Mouse (Mus musculus): ENCODE results near the gene Sorl1.

Gene Sorl1

DNA sequence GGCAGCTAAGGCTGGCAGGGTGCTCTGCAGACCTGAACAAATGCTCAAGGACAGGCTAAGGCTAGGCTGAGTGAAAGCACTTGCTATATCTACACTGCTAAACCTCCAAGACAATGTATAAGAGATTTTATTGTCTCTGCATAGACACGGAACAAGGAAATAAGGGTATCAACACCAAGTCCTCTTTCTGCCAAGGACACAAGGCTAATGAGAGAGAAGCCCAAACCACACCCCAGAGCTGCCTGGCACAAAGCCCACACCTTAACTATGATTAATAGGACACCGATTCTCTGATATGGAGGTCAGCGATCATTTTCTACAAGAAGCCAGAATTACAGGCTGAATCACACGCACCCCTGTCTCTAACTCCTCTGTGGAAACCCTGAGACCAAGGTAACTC is 120.0 kb downstream of the Sorl1 start:
- no peak for DNase-seq (ENCODE audit: low spot score in 2 of 2)

DNA sequence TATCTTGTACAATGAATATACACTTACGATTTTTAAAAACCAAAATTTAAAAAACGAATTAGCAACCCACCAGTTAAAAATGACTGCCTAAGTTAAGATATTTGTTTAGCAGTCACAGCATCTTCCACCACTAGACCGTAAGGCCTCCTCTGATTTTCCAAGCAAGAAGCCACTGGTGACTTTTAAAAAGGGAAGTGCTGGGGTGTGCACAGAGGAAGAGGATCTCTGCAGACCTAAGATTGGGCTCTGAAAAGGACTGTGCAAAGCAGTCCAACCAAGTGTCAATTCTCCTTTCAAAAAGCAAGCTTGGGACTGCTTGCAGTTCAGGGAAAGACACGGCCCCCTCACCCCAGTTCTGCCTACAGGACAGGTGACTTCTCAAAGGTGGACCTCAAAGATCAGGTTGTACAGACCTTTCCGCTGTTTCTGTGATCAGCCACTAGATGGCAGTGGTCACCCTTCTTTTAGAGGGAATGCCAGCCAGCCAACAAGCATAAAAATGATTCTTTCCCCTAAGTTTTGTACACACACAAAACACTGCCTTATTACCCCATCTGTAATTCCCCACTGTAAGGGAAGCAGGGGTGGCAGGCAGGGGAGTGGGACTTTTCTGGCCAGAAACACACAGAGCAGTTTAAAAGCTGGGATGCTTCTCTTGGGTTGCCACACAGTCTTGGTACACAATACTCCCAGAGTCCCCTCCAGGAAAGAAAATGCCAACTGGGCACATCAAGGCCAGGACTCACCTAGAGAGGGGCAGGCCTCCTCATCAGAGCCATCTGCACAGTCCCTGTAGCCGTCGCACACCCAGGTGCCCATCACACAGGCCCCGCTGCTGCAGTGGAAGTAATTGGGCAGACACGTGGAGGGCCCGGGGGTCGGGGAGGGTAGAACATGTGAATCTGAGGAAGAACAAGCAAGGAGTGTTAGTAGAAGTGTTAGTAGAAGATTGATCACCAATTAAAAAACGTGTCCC is 124.3 kb downstream of the Sorl1 start:
- no peak for DNase-seq (ENCODE audit: low spot score in 2 of 2)

DNA sequence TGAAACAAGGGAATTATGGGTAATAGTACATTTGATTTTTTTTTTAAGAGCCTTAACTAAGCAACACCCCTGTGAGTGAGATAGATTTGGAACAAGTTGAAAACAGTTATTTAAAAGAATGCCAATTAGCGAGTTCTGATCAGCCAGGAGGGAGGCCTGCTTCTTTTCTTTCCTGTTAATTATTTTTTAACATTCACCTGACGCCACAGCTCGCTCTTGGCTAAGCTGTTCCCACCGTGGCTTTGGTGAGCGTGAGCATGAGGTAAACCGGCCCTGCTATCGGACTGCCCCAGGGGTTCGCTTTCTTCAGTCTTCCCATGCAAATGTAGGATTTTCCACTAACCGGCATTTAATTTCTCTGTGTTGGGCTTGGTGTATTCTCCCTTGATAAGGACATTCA is 128.8 kb downstream of the Sorl1 start:
- DNase-seq (ENCODE audit: low spot score in 2 of 2): no peak

DNA sequence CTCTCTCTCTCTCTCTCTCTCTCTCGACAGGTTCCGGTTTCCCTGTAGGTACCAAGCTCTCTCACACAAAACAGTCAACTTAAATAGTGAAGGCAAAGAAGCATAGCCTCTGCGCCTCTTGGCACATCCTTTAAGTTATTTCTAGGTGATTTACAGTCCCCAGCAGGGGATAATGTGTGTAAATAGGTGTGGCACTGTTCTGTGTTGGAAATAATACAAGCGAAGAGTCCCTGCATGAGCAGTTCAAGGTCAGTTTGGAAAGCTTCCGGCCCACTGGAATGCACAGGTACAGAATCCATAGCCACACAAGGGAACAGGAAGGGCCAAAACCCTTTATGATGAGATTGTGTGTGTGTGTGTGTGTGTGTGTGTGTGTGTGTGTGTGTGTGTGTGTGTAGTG is 130.3 kb downstream of the Sorl1 start:
- no peak for DNase-seq (ENCODE audit: low spot score in 2 of 2)

DNA sequence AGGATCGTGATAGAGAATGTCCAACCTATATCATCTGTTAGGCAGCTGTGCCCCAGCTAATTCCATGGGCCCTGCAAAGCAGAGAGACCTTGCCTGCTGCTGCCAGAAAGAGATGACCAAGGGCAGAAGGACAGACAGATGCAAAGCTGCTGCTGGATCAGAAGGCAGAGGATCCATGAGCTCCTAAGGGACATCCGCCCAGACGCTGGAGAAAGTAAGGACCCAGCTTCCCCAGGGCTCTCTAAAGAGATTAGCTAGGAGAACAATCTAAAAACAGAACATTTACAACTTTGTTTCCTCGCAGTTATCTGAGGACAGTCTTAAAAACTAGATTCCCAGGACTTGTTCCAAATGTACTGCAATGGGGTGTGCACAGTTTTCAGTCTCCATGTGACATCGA is 131.3 kb downstream of the Sorl1 start:
- no peak for DNase-seq (ENCODE audit: low spot score in 2 of 2)

DNA sequence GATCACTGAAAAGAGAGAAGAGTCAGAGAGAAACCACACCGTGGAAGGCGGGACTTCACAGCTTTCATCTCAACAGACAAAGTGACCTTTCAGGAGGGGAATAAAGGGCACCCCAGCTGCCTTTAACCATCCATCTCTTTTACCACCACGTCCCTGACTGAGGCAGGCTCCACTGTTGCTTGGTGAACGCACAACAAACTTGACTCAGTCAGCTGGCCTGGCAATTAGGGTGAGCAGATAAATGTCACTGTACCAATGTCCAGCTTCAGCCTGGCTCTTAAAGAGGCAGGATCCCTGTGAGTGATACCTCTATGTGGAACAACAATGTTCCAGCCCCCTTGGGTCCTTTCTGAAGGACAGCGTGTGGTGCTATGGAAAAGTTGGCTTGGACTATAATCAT is 138.5 kb downstream of the Sorl1 start:
- DNase-seq (ENCODE audit: low spot score in 2 of 2): no peak

DNA sequence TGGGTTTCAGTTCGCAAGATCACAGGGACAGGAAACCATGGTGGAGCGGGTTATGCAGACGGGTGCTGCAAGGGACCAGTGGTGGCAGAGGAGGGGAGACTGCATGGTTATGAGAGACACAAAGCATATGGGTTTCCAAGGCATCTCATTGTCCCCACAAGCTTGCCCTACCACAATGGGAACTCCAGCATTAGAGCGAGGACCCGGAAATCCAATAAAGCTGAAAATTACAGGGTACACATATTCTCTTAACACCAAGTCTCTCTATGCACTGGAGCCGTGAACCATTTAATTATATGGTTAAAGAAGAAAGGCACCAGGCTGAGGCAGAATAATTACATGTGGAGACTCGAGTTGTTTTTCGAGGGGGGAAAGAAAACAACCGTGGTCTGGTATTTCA is 139.0 kb downstream of the Sorl1 start:
- DNase-seq (ENCODE audit: low spot score in 2 of 2): no peak

DNA sequence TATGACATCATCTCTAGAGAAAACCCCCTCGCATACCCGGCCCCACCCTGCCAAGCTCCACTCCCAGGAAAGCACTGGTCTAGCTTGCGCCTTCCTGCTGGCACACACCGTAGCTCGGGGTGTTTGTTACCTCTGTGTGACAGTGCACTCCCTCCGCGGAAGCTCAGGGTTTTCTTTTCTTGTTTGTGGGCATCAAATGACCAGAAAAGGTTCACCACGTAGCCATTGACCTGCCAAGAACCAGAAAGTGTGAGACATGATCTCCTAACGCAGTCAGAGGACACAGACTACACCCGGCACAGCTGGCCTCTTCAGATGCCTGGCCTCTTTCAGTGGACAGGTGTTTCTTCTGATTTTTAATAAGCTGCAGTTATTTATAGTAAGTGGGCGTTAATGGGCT is 139.8 kb downstream of the Sorl1 start:
- no peak for DNase-seq (ENCODE audit: low spot score in 2 of 2)

DNA sequence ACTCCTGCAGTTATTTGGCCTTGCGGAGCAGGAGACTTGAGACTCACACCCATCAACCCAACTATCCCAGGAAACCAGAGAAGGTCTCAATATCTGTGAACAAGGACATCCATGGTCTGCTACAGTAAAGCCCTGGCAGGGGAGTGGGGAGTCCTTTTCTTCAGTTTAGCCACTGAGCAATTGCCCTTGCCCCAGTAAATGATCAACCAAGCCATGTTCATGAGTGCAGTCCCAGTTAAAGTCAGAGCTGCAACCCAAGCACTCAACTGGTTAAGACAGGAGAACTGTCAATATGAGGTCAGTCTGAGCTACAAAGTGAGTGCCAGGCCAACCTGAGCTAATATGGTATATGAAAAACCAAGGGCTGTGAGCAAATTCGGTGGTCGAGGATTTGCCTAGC is 140.8 kb downstream of the Sorl1 start:
- DNase-seq (ENCODE audit: low spot score in 2 of 2): no peak

DNA sequence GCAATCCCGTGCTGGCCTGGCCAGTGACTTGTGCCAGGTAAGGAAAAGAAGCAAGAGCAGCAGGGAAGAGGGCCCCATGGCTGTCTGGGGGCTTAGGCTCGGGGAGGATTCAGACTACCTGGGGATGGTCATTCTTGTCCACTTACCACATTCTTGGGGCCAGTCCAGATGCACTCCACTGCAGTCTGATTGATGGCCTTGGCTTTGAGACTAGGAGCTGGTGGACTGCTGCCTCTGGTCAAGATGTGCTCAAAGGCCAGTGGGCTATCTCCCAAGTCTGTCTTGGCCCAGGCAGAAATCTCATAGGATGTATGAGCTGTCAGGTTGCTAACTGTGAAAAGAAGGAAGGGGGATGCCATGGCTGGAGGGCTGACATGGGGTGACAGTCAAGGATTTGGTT is 141.3 kb downstream of the Sorl1 start:
- DNase-seq (ENCODE audit: low spot score in 2 of 2): no peak

DNA sequence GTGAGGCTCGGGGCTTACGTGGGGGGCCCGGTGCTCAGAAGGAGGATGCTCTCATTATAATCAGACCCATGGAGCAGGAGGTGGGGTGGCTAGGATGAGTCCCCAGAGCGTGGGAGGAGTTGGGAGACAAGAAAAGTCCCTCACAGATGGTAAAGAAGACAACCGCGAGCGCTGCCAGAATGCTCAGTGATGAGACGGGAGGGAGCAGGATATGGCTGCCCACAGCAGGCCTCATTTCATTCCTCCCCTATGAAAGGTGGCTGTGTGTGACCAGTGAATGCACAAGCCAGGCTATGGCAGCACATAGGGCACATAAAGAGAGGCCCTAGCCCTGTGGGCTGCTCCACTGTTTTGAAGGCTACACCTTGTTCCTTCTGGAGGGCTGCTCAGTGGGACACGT is 142.1 kb downstream of the Sorl1 start:
- peak; percentile 27 to 31 for DNase-seq (ENCODE audit: low spot score in 2 of 2)

DNA sequence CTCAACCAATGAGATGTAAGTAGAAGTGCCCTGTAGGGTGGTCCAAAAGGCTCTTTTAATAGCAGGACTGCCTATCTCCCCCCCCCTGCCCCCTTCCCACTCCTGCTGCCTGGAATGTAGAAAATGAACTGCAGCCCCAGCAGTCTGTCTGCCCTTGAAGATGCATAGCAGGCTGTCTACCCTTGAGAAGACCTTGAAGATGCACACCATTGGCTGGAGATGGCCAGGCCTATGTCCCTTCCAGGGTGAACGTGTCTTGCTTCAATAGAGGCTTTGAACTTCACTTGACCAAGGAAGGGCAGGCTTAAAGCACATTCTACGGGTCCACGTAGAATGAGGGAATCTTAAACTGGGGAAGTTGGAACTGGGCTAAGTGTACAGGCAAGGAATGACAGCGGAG is 142.8 kb downstream of the Sorl1 start:
- no peak for DNase-seq (ENCODE audit: low spot score in 2 of 2)

DNA sequence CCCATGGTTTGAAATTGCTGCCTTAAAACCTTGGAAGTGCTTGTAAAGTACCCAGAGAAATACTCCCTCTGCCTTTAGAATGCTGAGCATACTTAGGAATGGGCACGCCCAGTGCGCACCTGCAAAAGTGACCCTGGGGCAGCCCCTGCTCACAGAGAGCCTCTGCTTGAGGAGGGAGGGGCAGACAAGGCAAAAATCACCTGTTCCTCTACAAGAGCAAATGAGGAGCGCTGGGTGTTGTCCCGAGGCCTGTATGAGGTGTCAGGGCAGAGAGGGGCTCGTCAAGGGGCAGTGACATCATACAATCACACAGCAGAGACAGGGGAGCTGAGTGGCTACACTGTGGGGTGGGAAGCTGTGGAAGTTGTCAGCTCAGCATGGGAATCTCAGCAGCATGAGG is 143.3 kb downstream of the Sorl1 start:
- no peak for DNase-seq (ENCODE audit: low spot score in 2 of 2)

DNA sequence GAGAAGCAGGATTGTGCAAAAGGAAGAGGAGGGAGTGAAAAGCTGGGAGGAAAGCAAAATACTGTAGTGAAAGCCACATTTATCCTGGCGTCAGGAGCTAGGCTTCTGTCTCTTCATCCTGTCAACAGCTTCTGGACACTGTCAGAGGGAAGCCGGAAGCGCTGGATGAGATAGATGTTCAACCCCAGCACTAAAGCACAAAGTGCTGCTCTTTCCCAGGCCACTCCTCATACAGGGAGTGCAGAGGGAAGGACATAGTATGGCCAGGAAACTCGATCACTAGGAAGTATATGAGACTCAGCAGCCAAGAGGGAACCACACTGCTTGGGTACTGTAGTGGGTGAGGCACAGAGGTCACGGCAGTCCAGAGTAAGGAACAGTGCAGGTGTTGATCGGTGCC is 145.7 kb downstream of the Sorl1 start:
- DNase-seq (ENCODE audit: low spot score in 2 of 2): no peak

DNA sequence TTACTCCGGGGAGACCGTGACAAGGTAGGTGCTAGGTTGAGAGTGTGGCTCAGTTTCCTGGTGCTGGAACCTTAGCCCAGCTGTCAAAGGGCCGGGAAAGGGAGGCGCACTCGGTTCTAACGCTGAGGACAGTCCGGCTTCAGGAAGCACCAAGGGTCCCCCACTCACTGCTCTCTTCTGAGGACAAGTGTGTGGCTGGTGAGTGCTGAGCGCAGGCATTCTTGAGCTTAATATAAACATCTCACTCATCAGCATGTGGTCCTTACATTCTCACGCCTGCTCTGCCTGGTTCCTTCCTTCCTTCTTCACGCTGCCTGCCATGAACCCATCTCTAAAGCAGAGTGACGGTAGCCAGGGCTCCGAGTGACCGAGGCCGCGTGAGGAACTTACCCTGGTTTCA is 148.1 kb downstream of the Sorl1 start:
- DNase-seq (ENCODE audit: low spot score in 2 of 2): no peak

DNA sequence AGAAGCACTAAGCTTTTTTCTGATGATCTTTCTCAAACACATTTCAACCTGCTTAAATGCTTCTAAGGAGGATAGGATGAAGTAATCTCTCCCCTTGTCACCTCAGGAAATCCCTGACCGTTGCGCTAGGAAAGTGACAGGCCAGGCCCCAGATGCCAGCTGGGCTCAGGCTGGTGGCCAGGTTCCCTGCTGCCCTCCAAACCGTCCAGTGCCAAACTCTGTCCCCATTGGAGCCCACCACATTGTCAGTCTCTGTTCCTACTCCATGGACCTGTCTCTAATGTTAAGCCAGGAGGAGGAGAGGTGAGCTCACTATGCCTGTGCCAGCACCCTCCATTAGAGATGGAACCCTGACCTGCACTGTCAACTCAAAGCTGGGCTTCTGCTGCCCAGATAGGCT is 149.4 kb downstream of the Sorl1 start:
- no peak for DNase-seq (ENCODE audit: low spot score in 2 of 2)

DNA sequence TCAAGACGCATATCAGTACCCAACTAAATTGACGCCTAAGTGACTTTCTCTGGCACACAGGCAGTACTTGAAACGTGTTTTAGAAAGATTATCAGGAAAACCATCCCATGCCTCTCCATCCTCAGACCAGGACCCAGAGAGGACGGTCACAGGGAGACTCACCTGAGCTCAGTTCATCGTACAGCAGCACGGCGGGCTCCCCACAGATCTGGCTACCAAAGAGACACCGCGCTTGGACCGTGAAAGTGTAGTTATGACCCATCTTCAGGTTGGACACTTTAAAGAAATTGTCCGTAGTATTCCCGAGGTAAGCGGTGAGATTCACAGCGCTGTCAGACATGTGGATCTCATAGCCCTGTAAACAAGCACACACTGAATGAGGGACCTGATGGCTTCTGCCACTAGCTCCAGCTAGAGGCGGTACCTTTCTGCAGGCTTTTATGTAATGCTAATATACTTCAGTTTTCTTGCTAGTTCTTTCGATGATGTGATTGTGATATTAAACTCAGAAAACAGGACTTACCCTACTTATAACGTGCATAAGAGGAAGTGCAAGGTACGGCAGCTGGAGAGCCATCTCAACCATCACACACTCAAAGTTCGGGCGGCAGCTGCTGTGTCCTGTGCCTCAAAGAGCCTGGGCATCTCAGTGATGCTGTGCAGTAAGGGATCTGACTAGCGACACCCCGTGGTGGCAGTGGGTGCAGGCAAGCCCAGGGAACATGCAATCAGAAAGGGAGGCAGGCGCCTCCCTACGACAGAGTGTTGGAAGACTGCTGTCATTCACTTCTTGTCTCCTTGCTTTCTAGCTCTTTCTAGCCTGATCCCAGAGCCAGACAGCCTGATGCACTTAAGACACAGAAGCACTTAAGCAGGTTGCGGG is 150.1 kb downstream of the Sorl1 start:
- DNase-seq (ENCODE audit: low spot score in 2 of 2): peak; percentile 70 to 75

DNA sequence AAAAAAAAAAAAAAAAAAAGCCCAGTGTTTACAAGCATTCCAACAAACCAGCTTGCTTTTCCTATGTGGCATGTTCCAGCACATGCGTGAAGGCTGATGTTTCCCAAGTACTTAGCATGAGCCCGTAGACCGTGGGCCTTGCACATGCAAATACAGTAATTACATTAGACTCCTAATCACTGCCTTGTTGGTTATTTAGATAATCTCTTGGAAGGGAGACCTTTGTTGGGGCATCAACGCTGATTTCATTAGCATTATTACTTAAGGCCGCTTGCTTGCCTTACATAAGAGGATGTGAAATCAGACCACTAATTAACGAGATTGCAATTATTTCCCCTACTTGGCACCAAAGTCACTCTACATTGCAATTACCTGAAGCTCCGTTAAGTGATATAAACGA is 154.1 kb downstream of the Sorl1 start:
- no peak for DNase-seq (ENCODE audit: low spot score in 2 of 2)

DNA sequence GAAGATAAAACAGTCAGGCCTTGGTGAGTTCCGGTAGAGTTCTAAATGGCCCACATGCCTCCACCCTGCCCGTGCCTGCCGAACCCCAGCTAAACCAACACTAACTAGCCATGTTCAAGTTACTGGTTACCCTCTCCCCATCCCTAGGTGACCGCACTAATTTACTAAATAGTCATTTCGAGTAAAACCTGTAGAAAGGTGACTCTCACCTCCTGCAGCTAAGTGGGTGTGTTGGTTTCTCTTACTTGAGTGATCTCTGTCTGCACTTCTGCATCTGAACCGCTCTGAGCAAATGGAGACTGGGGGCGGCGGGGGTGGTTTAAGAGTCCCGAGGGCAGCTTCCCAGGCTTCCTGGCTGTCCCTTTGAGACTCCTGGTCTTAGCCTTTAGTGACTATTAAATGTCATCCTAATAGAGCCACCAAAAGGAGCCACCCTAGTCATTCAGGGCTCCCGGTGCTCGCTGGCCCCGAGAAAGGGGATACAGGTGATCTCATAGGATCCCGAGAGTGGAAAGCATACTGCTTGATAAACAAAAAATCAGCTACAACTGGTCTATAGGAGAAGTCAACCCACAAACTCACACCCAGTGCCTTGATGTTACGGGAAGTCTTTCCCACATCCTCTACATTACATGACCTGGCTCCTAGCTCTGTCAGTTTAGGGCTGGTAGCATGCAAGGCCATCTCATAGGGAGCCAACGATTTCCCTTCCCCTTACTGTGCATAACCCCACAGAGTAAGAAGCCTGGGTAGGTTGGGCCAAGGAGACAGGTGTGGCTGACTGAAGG is 155.2 kb downstream of the Sorl1 start:
- no peak for DNase-seq (ENCODE audit: low spot score in 2 of 2)

DNA sequence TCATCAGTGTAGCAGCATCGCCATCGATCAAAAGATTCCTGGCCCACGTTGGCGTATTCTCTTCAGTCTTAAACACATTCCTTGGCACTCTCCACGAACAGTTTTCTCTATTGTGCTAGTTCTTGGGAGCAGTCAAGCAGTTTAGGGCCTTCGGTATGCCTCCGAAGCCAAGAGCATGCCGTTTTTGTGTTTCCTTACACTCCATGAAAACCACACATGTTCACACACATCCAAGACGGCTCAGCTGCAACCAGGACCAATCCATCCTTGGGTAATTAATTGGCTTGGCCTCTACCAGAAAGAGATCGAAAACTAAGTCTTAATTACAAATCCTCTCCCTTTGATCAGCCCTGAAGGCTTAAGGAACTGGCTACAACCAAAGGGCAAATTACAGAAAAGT is 162.8 kb downstream of the Sorl1 start:
- DNase-seq (ENCODE audit: low spot score in 2 of 2): no peak

DNA sequence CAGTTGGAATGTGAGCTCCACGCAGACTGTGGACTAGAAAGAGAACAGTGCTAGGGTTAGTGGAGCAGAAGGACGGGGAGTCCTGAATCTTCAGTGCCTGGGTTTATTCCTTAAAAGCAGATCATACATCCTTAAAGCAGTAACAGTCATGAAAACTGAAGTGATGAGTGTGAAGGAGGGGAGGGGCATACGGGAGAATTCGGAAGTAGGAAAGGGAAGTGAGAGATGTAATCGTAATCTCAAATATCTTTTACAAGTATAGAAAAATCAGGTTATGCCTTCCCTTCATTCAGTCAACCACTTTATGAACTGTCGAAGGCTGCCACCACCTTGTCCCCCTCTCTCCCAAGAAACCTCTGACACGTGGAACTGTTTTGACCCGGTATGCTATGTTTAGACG is 165.8 kb downstream of the Sorl1 start:
- no peak for DNase-seq (ENCODE audit: low spot score in 2 of 2)

DNA sequence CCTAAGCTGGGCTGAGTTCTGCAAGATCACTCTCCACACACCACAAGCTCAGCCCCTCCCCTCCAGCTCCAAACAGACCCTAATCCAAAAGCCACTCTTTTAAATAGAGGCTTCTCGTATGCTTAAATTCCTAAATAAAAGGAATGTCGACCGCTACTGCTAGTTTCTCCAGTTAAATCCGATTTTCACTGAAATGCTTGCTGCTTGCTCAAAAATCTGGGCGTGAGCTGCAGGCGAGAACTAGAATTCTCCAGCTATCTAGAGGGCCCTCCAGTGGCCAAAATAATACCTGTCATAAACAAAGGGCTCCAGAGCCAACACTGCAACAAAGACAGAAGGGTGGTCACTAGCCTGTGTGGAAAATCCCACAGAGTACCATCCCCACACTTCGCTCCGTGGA is 170.6 kb downstream of the Sorl1 start:
- peak; percentile 45 to 57 for DNase-seq (ENCODE audit: low spot score in 2 of 2)

Data from frontal cortex, postnatal 25 days (tissue).